Mouse (Mus musculus): Measurements from ENCODE around the gene Castor1.
A peak's percentile ranks its signal among the peaks of the same experiment; 100 is the strongest.

Gene Castor1

DNA sequence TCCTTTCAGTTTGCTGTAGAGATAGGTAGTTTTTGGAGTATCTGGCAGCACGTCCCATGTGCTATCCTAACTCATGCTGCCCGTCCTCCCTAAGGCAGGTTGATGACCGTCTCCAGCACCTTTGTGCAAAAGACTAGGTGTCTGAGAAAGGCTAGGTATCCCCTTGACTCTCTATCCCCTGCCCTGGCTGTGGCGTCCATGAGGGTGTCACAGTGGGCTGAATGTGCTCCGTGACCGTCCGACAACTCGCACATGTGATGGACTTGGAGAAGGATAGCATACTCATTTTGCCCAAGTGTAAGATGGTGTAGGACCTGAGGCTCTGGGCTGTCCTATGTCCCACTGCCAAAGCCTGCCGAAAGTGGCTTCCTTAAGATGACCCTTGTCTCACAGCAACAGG lies 10.4 kb upstream of the Castor1 start:
- no peak for DNase-seq

GRCm38 (mm10) chr11:4209556-4209955 lies 8.5 kb upstream of the Castor1 start:
- DNase-seq = no peak

- DNase-seq = no peak
Measured at GRCm38 (mm10) chr11:4210786-4211185, 7.2 kb upstream of the Castor1 start.

GRCm38 (mm10) chr11:4213107-4213506 lies 4.9 kb upstream of the Castor1 start:
- no peak for DNase-seq

DNA sequence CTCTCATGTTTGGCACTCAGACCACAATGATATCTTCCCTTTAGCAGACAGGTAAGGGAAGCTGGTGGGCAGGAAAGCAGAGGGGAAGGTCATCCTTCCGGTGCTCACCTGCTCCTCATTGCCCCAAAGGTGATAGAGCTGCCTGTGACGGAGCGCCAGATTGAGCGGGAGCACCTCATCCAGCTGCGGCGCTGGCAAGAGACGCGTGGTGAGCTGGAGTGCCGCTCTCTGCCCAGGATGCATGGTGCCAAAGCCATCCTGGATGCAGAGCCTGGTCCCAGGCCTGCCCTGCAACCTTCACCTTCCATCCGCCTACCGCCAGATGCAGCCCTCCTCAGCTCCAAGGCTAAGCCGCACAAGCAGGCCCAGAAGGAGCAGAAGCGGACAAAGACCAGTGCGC lies 3.5 kb upstream of the Castor1 start:
- DNase-seq = no peak

DNA sequence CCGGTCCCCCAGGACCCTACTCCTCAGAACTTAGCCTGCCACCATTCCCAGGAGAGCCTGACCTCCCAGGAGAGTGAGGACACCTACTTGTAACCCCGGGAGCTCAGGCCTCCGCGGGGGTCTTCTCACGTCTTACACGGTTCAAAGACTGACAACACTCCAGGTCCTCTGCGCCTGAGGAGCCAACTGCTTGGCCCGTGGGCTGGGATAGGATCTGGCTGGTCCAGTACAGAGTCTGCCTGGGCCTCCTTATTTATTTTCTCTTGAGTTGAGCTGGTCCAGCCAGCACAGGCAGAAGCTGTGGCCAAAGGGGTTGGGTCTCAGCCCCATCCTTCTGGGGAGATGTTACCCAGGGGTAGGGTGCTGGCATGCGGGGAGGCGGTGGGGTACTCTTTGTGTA lies 3.0 kb upstream of the Castor1 start:
- no peak for DNase-seq

GRCm38 (mm10) chr11:4216248-4217000 lies 1.6 kb upstream of the Castor1 start:
- peak; percentile 39 for DNase-seq

DNA sequence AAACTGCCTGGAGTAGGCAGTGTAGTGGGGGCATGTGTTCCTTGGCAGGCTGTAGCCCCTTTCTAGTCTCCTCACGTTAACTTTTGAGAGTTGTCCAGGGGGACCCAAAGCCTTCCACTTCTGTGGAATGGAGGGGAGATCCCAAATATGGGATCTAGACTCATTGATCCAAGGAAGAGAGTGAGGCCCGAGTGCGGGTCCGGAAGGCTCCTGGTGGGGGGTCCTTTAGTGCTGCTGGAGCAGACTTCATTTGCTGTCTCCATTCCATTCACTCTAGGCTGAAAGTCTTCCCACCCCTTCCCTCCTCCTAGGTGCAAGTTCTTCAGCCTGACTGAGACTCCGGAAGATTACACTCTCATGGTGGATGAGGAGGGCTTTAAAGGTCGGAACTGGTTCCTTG lies 612 bp downstream of the Castor1 start:
- no peak for DNase-seq

DNA sequence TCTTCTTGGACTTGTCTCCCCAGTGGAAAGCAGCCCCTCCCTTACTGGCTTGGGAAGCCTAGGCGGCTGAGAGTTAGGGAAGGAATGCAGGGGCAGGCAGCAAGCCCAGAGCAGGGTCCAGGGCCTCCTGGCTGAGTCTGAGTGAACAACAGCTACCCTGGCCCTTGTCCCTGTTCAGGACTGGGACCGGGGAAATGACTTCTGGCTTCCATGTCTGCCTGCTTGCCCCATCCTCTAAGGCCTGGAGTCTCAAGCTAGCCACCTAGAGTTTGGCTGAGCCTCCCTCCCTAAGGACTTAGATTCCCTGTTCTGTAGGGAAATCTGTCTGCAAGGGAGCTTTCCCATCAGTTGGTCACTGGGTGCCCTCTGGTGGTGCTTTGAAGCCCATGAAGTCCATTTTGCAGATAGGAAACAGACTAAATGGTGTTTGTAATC lies 1.3 kb downstream of the Castor1 start:
- DNase-seq = peak; percentile 78

DNA sequence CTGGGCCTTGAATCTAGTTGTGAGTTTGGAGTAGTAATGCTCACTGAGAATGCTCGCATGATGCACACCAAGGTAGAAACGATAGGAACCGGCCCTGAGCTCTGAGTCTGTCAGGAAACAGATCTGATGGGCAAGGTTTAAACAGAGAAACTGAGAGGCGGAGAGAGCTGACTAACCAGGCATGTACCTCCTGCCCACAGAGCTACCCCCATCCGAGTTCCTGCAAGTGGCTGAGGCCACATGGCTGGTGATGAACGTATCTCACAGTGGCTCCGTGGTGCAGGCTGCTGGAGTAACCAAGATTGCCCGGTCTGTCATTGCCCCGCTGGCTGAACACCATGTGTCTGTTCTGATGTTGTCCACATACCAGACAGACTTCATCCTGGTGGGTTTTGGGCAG lies 1.9 kb downstream of the Castor1 start:
- no peak for DNase-seq

DNA sequence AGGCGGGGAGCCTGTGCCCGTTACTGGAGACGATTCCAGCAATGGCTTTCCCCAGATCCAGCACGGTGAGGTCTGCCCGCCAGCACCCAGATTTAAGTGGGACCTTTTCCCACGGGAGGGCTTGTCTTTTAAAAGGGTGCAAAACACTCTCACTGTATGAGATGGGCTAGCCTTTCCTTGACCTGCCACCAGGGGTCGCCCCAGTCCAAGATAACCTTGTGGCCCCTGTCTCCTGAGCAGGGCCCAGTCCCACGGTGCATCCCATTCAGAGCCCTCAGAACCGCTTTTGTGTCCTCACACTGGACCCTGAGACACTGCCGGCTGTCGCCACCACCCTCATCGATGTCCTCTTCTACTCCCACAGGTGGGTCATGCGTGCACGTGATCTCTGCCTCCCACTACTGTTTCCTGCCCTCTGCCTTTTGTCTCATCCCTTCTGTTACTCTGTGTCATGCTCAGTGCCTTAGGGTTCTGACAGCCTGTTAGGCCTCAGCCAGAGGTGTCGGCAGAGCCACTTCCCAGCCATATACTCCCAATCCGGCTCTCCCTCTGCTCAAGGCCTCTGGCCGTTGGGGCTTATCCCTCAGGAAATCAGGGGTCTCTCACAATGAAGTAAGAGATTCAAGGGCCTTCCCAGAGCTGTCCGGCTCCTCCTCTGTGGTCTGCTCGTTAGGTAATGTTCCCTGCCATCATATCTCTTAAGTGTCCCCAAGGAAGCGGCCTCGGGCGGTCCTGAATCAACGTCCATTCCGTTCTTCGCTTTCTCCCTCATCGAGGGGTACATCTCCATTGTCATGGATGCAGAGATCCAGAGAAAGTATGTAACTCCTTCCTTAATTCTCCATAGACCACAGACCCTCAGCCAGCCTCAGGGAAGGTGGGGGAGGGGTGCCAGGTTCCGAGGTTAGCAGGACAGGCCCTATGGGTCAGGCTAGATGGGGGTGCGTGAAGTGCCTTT lies 2.7 kb downstream of the Castor1 start:
- peak; percentile 55 for DNase-seq

- DNase-seq = no peak
Measured at GRCm38 (mm10) chr11:4222046-4222950, 4.3 kb downstream of the Castor1 start.

GRCm38 (mm10) chr11:4223393-4224188 lies 5.6 kb downstream of the Castor1 start:
- DNase-seq = no peak

- DNase-seq = no peak
Measured at GRCm38 (mm10) chr11:4224223-4224622, 6.2 kb downstream of the Castor1 start.

DNA sequence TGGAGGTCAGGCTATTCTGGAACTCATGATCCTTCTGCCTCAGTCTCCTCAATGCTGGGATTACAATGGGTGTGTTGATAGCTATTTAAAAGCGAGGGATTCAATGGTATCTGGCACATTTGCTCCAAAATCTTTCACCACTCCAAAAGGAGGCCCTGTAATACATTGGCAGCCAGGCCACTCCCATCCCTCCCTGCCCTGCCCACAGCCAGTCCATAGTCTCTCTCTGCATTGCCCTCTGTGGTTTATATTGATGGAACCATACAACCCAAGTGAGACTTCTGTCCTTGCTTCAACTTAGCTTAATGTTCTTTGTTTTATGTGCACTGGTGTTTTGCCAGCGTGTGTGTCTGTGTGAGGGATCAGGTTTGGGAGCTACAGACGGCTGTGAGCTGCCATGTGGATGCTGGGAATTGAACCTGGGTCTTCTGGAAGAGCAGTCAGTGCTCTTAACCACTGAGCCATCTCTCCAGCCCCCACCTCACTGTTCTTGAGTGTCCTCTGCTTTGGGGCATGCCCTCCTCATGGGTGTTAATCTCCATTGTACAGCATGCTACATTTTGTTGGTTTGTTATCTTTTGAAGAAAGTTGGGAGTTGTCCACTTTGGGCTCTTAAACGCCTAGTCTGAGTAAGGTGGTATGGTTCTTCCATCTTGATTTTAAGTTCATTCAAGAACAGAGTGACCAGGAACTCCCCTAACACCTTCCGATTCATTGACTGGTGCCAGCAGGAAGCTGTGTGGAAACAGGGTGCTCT lies 8.7 kb downstream of the Castor1 start:
- DNase-seq = no peak

GRCm38 (mm10) chr11:4228463-4228862 lies 10.4 kb downstream of the Castor1 start:
- no peak for DNase-seq

GRCm38 (mm10) chr11:4229841-4230240 lies 11.8 kb downstream of the Castor1 start:
- no peak for DNase-seq

DNA sequence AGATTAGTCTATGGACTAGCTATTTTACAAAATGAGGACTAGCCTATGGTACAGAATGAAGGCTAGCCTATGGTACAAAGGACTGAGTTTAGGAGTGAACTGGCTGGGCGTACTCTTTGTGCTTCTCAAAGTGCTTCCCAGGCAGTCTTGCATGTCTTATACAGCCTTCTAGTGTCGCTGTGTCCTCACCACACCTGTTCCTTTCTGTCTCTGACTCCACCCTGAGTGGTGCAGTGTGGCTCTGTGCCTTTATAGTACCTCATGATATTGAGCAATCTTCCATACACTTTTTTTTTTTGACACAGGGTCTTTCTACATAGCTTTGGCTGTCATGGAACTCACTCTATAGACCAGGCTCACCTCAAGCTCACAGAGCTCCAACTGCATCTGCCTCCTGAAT lies 13.4 kb downstream of the Castor1 start:
- no peak for DNase-seq

- DNase-seq = no peak
Measured at GRCm38 (mm10) chr11:4232644-4233043, 14.6 kb downstream of the Castor1 start.

DNA sequence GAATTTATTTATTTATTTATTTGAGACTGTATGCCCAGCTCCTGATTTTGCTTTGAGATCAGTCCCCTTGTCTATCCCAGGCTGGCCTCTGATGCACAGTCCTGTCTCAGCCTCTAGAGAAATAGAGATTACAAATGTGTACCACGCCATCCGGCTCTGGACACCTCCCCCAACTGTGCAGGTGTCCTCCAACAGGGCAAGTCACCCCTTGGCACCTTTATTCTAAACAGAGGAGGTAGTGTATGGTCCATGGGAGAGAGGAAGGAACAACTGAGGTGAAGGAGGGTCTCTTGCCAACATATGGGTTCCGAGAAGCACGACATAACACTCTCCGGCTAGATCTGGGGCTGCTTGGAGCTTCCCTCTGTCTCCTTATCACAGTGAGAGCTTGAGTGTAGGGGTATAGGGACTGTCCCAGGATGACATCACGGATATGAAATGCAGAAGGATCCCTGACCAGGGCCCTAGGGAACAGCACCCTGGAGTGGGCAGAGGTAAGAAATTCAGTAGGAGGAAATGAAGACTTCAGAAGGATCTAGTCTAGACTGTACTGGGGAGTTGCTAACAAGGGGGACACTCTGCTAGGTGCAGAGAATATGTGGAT lies 17.1 kb downstream of the Castor1 start:
- DNase-seq = no peak
